In genomic region chr9:42109131-42109530, GRCm38 (mm10) we compare ENCODE assay signal across 14 mouse cellular contexts. TPM values are rescaled to one million over a fixed set of nuclear protein-coding genes. Genes with fewer than 3 reads are reported as not detected.
A peak's percentile ranks its signal among the peaks of the same experiment; 100 is the strongest.
DNase-seq lines count a peak whose midpoint lies in the region; ATAC-seq and TF ChIP-seq lines count a peak whose summit lies in the region.
"Had no signal": no experiment of that assay in that cellular context is flagged by ENCODE, and none has a peak within 500 bp of the region (broad histone marks: within the 10 kb centered on the region; RNA-seq: fewer than 3 reads in every experiment).

No protein-coding gene starts in this region.

- H3K4me3 ChIP-seq in heart, adult 2 months = no peak overlapping the region
- no peak overlapping the region for H3K4me3 ChIP-seq in kidney, postnatal 0 days (replicated peaks; ENCODE audit: low read depth, low read length)
- no peak overlapping the region for H3K4me3 ChIP-seq in thymus, adult 2 months (ENCODE audit: control insufficient read depth, insufficient read depth, low read length)
- no peak overlapping the region for H3K4me3 ChIP-seq in liver, embryonic 11.5 days (ENCODE audit: low read depth, low read length)
- H3K4me3 ChIP-seq: embryonic facial prominence, embryonic 12.5 days; forebrain, embryonic 12.5 days; hindbrain, embryonic 15.5 days; liver, embryonic 12.5 days; midbrain, embryonic 15.5 days; neural tube, embryonic 12.5 days had no signal

- no peak overlapping the region for H3K4me2 ChIP-seq in kidney, postnatal 0 days (ENCODE audit: low read length)
- no peak overlapping the region for H3K4me2 ChIP-seq in liver, embryonic 11.5 days
- H3K4me2 ChIP-seq: embryonic facial prominence, embryonic 12.5 days; forebrain, embryonic 12.5 days; hindbrain, embryonic 15.5 days; liver, embryonic 12.5 days; midbrain, embryonic 15.5 days; neural tube, embryonic 12.5 days had no signal

- intact Hi-C loops in heart, adult 2 months (cut with DNase I) = no loop called here
- intact Hi-C loops in heart, postnatal 36 days (cut with DNase I) = no loop called here

- no peaks in the 10 kb centered on the region for H3K27me3 ChIP-seq in heart, adult 2 months (ENCODE audit: control insufficient read depth, insufficient read depth, low read length)
- no peaks in the 10 kb centered on the region for H3K27me3 ChIP-seq in kidney, postnatal 0 days (ENCODE audit: insufficient read depth, low read length)
- H3K27me3 ChIP-seq in thymus, adult 2 months (ENCODE audit: control insufficient read depth, insufficient read depth, low read length) = no peaks in the 10 kb centered on the region
- H3K27me3 ChIP-seq in liver, embryonic 11.5 days (replicated peaks; ENCODE audit: control insufficient read depth, insufficient read depth, low read length) = no peaks in the 10 kb centered on the region
- H3K27me3 ChIP-seq: embryonic facial prominence, embryonic 12.5 days; forebrain, embryonic 12.5 days; hindbrain, embryonic 15.5 days; liver, embryonic 12.5 days; midbrain, embryonic 15.5 days; neural tube, embryonic 12.5 days had no signal

- 72% methylated on average over 5 of the region's 5 CpGs for WGBS in heart, adult 2 months
- WGBS in kidney, postnatal 0 days = 49% methylated on average over 5 of the region's 5 CpGs
- 85% methylated on average over 5 of the region's 5 CpGs for WGBS in thymus, adult 2 months
- WGBS in liver, embryonic 11.5 days = 53% methylated on average over 5 of the region's 5 CpGs

- TF ChIP-seq POLR2A in heart, adult 2 months (IDR thresholded peaks at IDR 0.05; ENCODE audit: insufficient read depth, low read depth, low read length) = no peak
- TF ChIP-seq POLR2A in thymus, adult 2 months (IDR thresholded peaks at IDR 0.05; ENCODE audit: control insufficient read depth, extremely low read depth, insufficient read depth, low read length, poor library complexity) = no peak

- DNase-seq in heart, adult 2 months = no peak
- no peak for DNase-seq in heart, postnatal 36 days
- DNase-seq in kidney, postnatal 0 days (ENCODE audit: low spot score) = no peak
- DNase-seq in kidney, adult 18-20 months = no peak
- no peak for DNase-seq in thymus, adult 2 months
- DNase-seq in thymus, postnatal 36 days = no peak
- DNase-seq in urinary bladder, adult 2 months (ENCODE audit: low spot score) = no peak
- DNase-seq in liver, embryonic 11.5 days (ENCODE audit: low spot score) = no peak

- H3K79me2 ChIP-seq in heart, adult 2 months (replicated peaks; ENCODE audit: control insufficient read depth, insufficient read depth, low read length) = no peaks in the 10 kb centered on the region

- H3K9ac ChIP-seq in heart, adult 2 months (ENCODE audit: low read depth, low read length) = no peak overlapping the region
- H3K9ac ChIP-seq in kidney, postnatal 0 days (ENCODE audit: low read depth, low read length) = no peak overlapping the region
- no peak overlapping the region for H3K9ac ChIP-seq in liver, embryonic 11.5 days (ENCODE audit: low read depth, low read length)
- H3K9ac ChIP-seq: embryonic facial prominence, embryonic 12.5 days; forebrain, embryonic 12.5 days; hindbrain, embryonic 15.5 days; liver, embryonic 12.5 days; midbrain, embryonic 15.5 days; neural tube, embryonic 12.5 days had no signal

- H3K4me1 ChIP-seq in heart, adult 2 months (ENCODE audit: control insufficient read depth, insufficient read depth, low read length) = no peaks in the 10 kb centered on the region; the same call in 1 of the 2 replicates
- peaks cover 6% of the 10 kb centered on the region for H3K4me1 ChIP-seq in kidney, postnatal 0 days (replicated peaks; ENCODE audit: insufficient read depth, low read length)
- H3K4me1 ChIP-seq in thymus, adult 2 months (replicated peaks; ENCODE audit: control insufficient read depth, insufficient read depth, low read length) = peaks cover 17% of the 10 kb centered on the region
- peaks cover 2% of the 10 kb centered on the region; the same call in 1 of the 2 replicates for H3K4me1 ChIP-seq in liver, embryonic 11.5 days (replicated peaks; ENCODE audit: control insufficient read depth, insufficient read depth, low read length)

- H3K27ac ChIP-seq in heart, adult 2 months = peak overlapping the region; percentile 39
- peak overlapping the region; percentile 92 for H3K27ac ChIP-seq in kidney, postnatal 0 days
- peak overlapping the region; percentile 63; the same call in 1 of the 2 replicates for H3K27ac ChIP-seq in thymus, adult 2 months (ENCODE audit: control insufficient read depth, insufficient read depth, low read length)
- no peak overlapping the region for H3K27ac ChIP-seq in liver, embryonic 11.5 days (ENCODE audit: low read depth, low read length)
- H3K27ac ChIP-seq: embryonic facial prominence, embryonic 12.5 days; forebrain, embryonic 12.5 days; liver, embryonic 12.5 days; midbrain, embryonic 15.5 days; neural tube, embryonic 12.5 days had no signal

- H3K36me3 ChIP-seq in heart, adult 2 months (ENCODE audit: control insufficient read depth, insufficient read depth, low read length) = no peaks in the 10 kb centered on the region
- no peaks in the 10 kb centered on the region for H3K36me3 ChIP-seq in kidney, postnatal 0 days (ENCODE audit: insufficient read depth, low read length)
- no peaks in the 10 kb centered on the region for H3K36me3 ChIP-seq in thymus, adult 2 months (ENCODE audit: control insufficient read depth, insufficient read depth, low read length)
- H3K36me3 ChIP-seq in liver, embryonic 11.5 days (ENCODE audit: control insufficient read depth, insufficient read depth, low read length) = no peaks in the 10 kb centered on the region
- H3K36me3 ChIP-seq: embryonic facial prominence, embryonic 12.5 days; forebrain, embryonic 12.5 days; hindbrain, embryonic 15.5 days; liver, embryonic 12.5 days; midbrain, embryonic 15.5 days; neural tube, embryonic 12.5 days had no signal

- no peak for TF ChIP-seq EP300 in heart, adult 2 months (IDR thresholded peaks at IDR 0.05; ENCODE audit: insufficient read depth, low read depth, low read length)

- H3K9me3 ChIP-seq in kidney, postnatal 0 days (replicated peaks; ENCODE audit: low read length) = no peaks in the 10 kb centered on the region
- no peaks in the 10 kb centered on the region for H3K9me3 ChIP-seq in liver, embryonic 11.5 days (ENCODE audit: control insufficient read depth, low read length)
- H3K9me3 ChIP-seq: embryonic facial prominence, embryonic 12.5 days; forebrain, embryonic 12.5 days; hindbrain, embryonic 15.5 days; liver, embryonic 12.5 days; midbrain, embryonic 15.5 days; neural tube, embryonic 12.5 days had no signal

- no peak for ATAC-seq in kidney, postnatal 0 days (replicated peaks; ENCODE audit: low FRiP score, low read depth)
- ATAC-seq in liver, embryonic 11.5 days (replicated peaks; ENCODE audit: low FRiP score) = no peak
- ATAC-seq: liver, embryonic 12.5 days; midbrain, embryonic 15.5 days had no signal

- TF ChIP-seq CTCF in heart, adult 2 months (IDR thresholded peaks at IDR 0.05) = no peak
- TF ChIP-seq CTCF in kidney, postnatal 0 days (IDR thresholded peaks at IDR 0.05; ENCODE audit: low read depth) = no peak
- no peak for TF ChIP-seq CTCF in thymus, adult 2 months (IDR thresholded peaks at IDR 0.05; ENCODE audit: borderline replicate concordance, control insufficient read depth, extremely low read depth, insufficient read depth, low read length, poor library complexity)

RNA-seq across cellular contexts. Expression of gene Sorl1, which starts 15.0 kb away (rescaled TPM):
- 10 to 100 TPM; 14.1 to 16.0 TPM for total RNA-seq in heart, adult 2 months (2021)
- 12.3 and 13.4 TPM in 2 replicates for polyA plus RNA-seq in heart, adult 2 months (2012; rRNA removed)
- 10 to 100 TPM; 12.5 to 13.3 TPM for total RNA-seq in heart, postnatal 36 days (2021)
- polyA plus RNA-seq in kidney, postnatal 0 days (2015; fragmentation: Nextera tagmentation; extraction: Ambion mirVana) = 11.1 and 11.8 TPM in 2 replicates
- polyA plus RNA-seq in thymus, adult 2 months (2012; rRNA removed) = 21.9 and 27.7 TPM in 2 replicates
- polyA plus RNA-seq in urinary bladder, adult 2 months (2012; rRNA removed) = 56.4 and 62.6 TPM in 2 replicates
- polyA plus RNA-seq in liver, embryonic 11.5 days (2014; fragmentation: Nextera tagmentation; extraction: Ambion mirVana) = 1.8 and 2.1 TPM in 2 replicates
